18 mouse cellular contexts compared by ENCODE assay signal in the genomic region with DNA sequence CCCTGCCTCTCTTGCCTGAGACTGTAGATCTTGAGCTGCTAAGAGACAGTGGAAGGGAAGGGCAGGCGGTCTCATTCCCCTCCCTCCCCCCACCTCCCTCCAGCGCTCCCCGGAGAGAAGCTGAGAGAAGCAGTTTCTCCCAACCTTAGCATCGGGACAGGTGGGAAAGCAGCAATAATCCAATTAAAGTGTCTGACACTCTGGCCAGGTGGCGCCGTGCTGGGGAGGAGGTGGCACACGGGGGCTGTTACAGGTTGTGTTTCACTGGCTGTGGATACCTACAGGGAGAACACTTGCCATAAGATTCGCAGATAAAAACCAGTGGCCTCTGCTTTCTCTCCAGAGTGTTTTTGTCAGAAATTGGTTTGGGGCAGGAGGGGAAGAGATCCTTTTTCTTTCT.
DNase-seq lines count a peak whose midpoint lies in the region; ATAC-seq lines count a peak whose summit lies in the region.
"Had no signal": no experiment of that assay in that cellular context is flagged by ENCODE, and none has a peak within 500 bp of the region (broad histone marks: within the 10 kb centered on the region; RNA-seq: fewer than 3 reads in every experiment).

No protein-coding gene starts in this region.

- H3K9me3 ChIP-seq in hindbrain, embryonic 14.5 days (ENCODE audit: control insufficient read depth, low read length) = no peaks in the 10 kb centered on the region
- no peaks in the 10 kb centered on the region for H3K9me3 ChIP-seq in hindbrain, embryonic 13.5 days
- H3K9me3 ChIP-seq in lung, embryonic 16.5 days (ENCODE audit: control insufficient read depth, low read length) = no peaks in the 10 kb centered on the region
- H3K9me3 ChIP-seq in embryonic facial prominence, embryonic 10.5 days = no peaks in the 10 kb centered on the region
- H3K9me3 ChIP-seq in embryonic facial prominence, embryonic 14.5 days (ENCODE audit: control insufficient read depth, low read length) = no peaks in the 10 kb centered on the region
- H3K9me3 ChIP-seq: forebrain, embryonic 15.5 days; G1E; hindbrain, embryonic 12.5 days had no signal

- H3K4me1 ChIP-seq in hindbrain, embryonic 14.5 days (replicated peaks; ENCODE audit: control insufficient read depth, insufficient read depth, low read length) = 0 out of 2 replicates have a peak, but pooled peaks cover 7% of the 10 kb centered on the region
- peaks cover 19% of the 10 kb centered on the region for H3K4me1 ChIP-seq in hindbrain, embryonic 13.5 days (replicated peaks)
- H3K4me1 ChIP-seq in lung, embryonic 16.5 days (replicated peaks; ENCODE audit: control insufficient read depth, insufficient read depth, low read length) = no peaks in the 10 kb centered on the region; the same call in 1 of the 2 replicates
- peaks cover 18% of the 10 kb centered on the region for H3K4me1 ChIP-seq in embryonic facial prominence, embryonic 10.5 days
- H3K4me1 ChIP-seq in embryonic facial prominence, embryonic 14.5 days (ENCODE audit: control insufficient read depth, insufficient read depth, low read length) = no peaks in the 10 kb centered on the region

- DNase-seq in hindbrain, embryonic 14.5 days (ENCODE audit: low spot score) = no peak
- no peak for DNase-seq in lung, postnatal 36 days
- DNase-seq in embryonic facial prominence, embryonic 10.5 days (ENCODE audit: low spot score) = no peak
- peak; percentile 36 for DNase-seq in embryonic facial prominence, embryonic 14.5 days (ENCODE audit: low spot score)
- DNase-seq in ovary, adult 18-20 months (ENCODE audit: low spot score) = no peak
- DNase-seq: cerebellum, adult 9-11 months; embryo, embryonic 11 days; gastrocnemius, postnatal 36 days; layer of hippocampus, postnatal 36 days; lung, postnatal 14 days; spleen, adult 18-20 months had no signal

- no peaks in the 10 kb centered on the region for H3K36me3 ChIP-seq in hindbrain, embryonic 14.5 days (replicated peaks; ENCODE audit: control insufficient read depth, insufficient read depth)
- no peaks in the 10 kb centered on the region for H3K36me3 ChIP-seq in hindbrain, embryonic 13.5 days
- H3K36me3 ChIP-seq in lung, embryonic 16.5 days (ENCODE audit: control insufficient read depth, insufficient read depth, low read length) = no peaks in the 10 kb centered on the region
- H3K36me3 ChIP-seq in embryonic facial prominence, embryonic 10.5 days (replicated peaks) = no peaks in the 10 kb centered on the region
- H3K36me3 ChIP-seq in embryonic facial prominence, embryonic 14.5 days (ENCODE audit: control insufficient read depth, insufficient read depth, low read length) = no peaks in the 10 kb centered on the region
- H3K36me3 ChIP-seq: forebrain, embryonic 15.5 days; G1E; hindbrain, embryonic 12.5 days had no signal

- H3K4me2 ChIP-seq in hindbrain, embryonic 14.5 days (replicated peaks) = peak overlapping the region; percentile 10; the same call in 1 of the 2 replicates
- H3K4me2 ChIP-seq in hindbrain, embryonic 13.5 days = no peak overlapping the region
- H3K4me2 ChIP-seq in lung, embryonic 16.5 days (ENCODE audit: low read depth, low read length) = peak overlapping the region; percentile 40
- 0 out of 2 replicates have a peak overlapping the region, but pooled peaks have one; percentile 10 for H3K4me2 ChIP-seq in embryonic facial prominence, embryonic 14.5 days (ENCODE audit: low read depth, low read length)
- H3K4me2 ChIP-seq: forebrain, embryonic 15.5 days; hindbrain, embryonic 12.5 days; liver, embryonic 11.5 days had no signal

- no peak overlapping the region for H3K4me3 ChIP-seq in hindbrain, embryonic 14.5 days (replicated peaks; ENCODE audit: low read length)
- no peak overlapping the region for H3K4me3 ChIP-seq in hindbrain, embryonic 13.5 days
- peak overlapping the region; percentile 9; the same call in 1 of the 2 replicates for H3K4me3 ChIP-seq in lung, embryonic 16.5 days (ENCODE audit: low read length)
- no peak overlapping the region for H3K4me3 ChIP-seq in embryonic facial prominence, embryonic 10.5 days
- H3K4me3 ChIP-seq in embryonic facial prominence, embryonic 14.5 days (ENCODE audit: low read depth, low read length) = no peak overlapping the region
- H3K4me3 ChIP-seq: forebrain, embryonic 15.5 days; hindbrain, embryonic 12.5 days had no signal

- no peak overlapping the region for H3K27ac ChIP-seq in hindbrain, embryonic 14.5 days
- no peak overlapping the region for H3K27ac ChIP-seq in hindbrain, embryonic 13.5 days
- no peak overlapping the region for H3K27ac ChIP-seq in lung, embryonic 16.5 days (ENCODE audit: low read length)
- H3K27ac ChIP-seq in embryonic facial prominence, embryonic 10.5 days (replicated peaks) = 0 out of 2 replicates have a peak overlapping the region, but pooled peaks have one; percentile 30
- H3K27ac ChIP-seq in embryonic facial prominence, embryonic 14.5 days (replicated peaks; ENCODE audit: low read depth, low read length) = no peak overlapping the region
- H3K27ac ChIP-seq: forebrain, embryonic 15.5 days; hindbrain, embryonic 12.5 days had no signal

- 12% methylated on average over 8 of the region's 8 CpGs for WGBS in hindbrain, embryonic 14.5 days
- 12% methylated on average over 8 of the region's 8 CpGs for WGBS in hindbrain, embryonic 13.5 days
- WGBS in lung, embryonic 16.5 days = 7% methylated on average over 8 of the region's 8 CpGs
- WGBS in embryonic facial prominence, embryonic 10.5 days = 5% methylated on average over 8 of the region's 8 CpGs
- 5% methylated on average over 8 of the region's 8 CpGs for WGBS in embryonic facial prominence, embryonic 14.5 days

- no peaks in the 10 kb centered on the region for H3K27me3 ChIP-seq in hindbrain, embryonic 14.5 days (ENCODE audit: control insufficient read depth, insufficient read depth, low read length)
- peaks cover 4% of the 10 kb centered on the region; the same call in 1 of the 2 replicates for H3K27me3 ChIP-seq in hindbrain, embryonic 13.5 days
- peaks cover 3% of the 10 kb centered on the region; the same call in 1 of the 2 replicates for H3K27me3 ChIP-seq in lung, embryonic 16.5 days (ENCODE audit: control insufficient read depth, insufficient read depth, low read depth, low read length)
- peaks cover 18% of the 10 kb centered on the region for H3K27me3 ChIP-seq in embryonic facial prominence, embryonic 10.5 days (replicated peaks; ENCODE audit: low read depth, poor library complexity, severe bottlenecking)
- no peaks in the 10 kb centered on the region for H3K27me3 ChIP-seq in embryonic facial prominence, embryonic 14.5 days (replicated peaks; ENCODE audit: control insufficient read depth, insufficient read depth, low read length)
- H3K27me3 ChIP-seq: forebrain, embryonic 15.5 days had no signal

- ATAC-seq in hindbrain, embryonic 14.5 days (ENCODE audit: low FRiP score) = no peak
- ATAC-seq in hindbrain, embryonic 13.5 days (ENCODE audit: low FRiP score) = no peak
- ATAC-seq in lung, embryonic 16.5 days (ENCODE audit: low read depth) = no peak
- peak; percentile 78; the same call in 1 of the 2 replicates for ATAC-seq in embryonic facial prominence, embryonic 14.5 days (ENCODE audit: low read depth)
- ATAC-seq: forebrain, embryonic 15.5 days; intestine, postnatal 0 days had no signal

- H3K9ac ChIP-seq in hindbrain, embryonic 14.5 days = no peak overlapping the region
- H3K9ac ChIP-seq in hindbrain, embryonic 13.5 days = no peak overlapping the region
- no peak overlapping the region for H3K9ac ChIP-seq in lung, embryonic 16.5 days (ENCODE audit: low read length)
- no peak overlapping the region for H3K9ac ChIP-seq in embryonic facial prominence, embryonic 14.5 days (ENCODE audit: low read depth, low read length)
- H3K9ac ChIP-seq: forebrain, embryonic 15.5 days; hindbrain, embryonic 12.5 days had no signal
